Mouse (Mus musculus) bone marrow, adult 2 months (tissue): ENCODE data around the gene Zfp827.

Source experiments
- CTCF ChIP-seq: fragments of 200-500 bp; IDR thresholded peaks from 2 replicates; pipeline ENCODE4 v1.5.1; 2011; ENCODE audit warnings: low read length, control low read depth; ENCODE audit not compliant: control insufficient read depth, insufficient read depth
- POLR2A ChIP-seq: fragments of 200-500 bp; IDR thresholded peaks from 2 replicates; pipeline ENCODE4 v1.6.1; 2011; ENCODE audit warnings: low read depth, mild to moderate bottlenecking, control low read depth, low read length, borderline replicate concordance; ENCODE audit not compliant: control insufficient read depth

DNA sequence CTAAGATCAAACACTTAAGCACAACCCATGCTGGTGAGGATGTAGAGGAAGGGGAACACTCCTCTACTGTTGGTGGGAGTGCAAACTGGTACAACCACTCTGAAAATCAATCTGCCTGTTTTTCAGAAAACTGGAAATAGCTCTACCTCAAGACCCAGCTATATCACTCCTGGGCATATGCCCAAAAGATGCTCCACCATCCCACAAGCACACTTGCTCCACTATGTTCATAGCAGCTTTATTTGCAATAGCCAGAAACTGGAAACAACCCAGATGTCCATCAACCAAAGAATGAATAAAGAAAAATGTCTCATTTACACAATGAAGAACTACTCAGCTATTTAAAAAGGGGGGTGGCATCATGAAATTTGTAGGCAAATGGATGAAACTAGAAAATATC is 23.9 kb upstream of the Zfp827 start:
- TF ChIP-seq CTCF (no peak), POLR2A (no peak)
